Mouse (Mus musculus) colon, adult 2 months (tissue): ENCODE measurements around the gene Slc8a3. TPM values are rescaled to one million over a fixed set of nuclear protein-coding genes. Genes with fewer than 3 reads are reported as not detected.

ENCODE experiments used
- polyA plus RNA-seq: library from polyadenylated mRNA; depleted of rRNA; stranded (reverse); fragments of >200 nt; gene quantifications from 2 replicates; pipeline ENCODE4 v1.2.3, GENCODE M21; 2012; rRNA removed

Slc8a3 gene
- polyA plus RNA-seq, result 0.84 and 1.4 TPM in 2 replicates

GRCm38 (mm10) chr12:81332875-81333421, at the start of gene Slc8a3:
Slc8a3 (minus strand) TSS chr12:81333180.

GRCm38 (mm10) chr12:81379364-81379763, 46.4 kb upstream of the Slc8a3 start, which contains the start of gene Gm4787:
Gm4787 (minus strand) TSS chr12:81379464.

Other genes starting within 250 kb of the Slc8a3 start
- 0.13 and 0.24 TPM in 2 replicates for gene Gm4787, start 46.3 kb upstream of the Slc8a3 start, polyA plus RNA-seq
- 0.25 and 0.26 TPM in 2 replicates for gene Adam4, start 88.8 kb upstream of the Slc8a3 start, polyA plus RNA-seq
- 73.2 and 107 TPM in 2 replicates for gene Cox16, start 151.9 kb upstream of the Slc8a3 start, polyA plus RNA-seq
- 8.2 and 19.4 TPM in 2 replicates for gene Gm20498, start 199.7 kb upstream of the Slc8a3 start, polyA plus RNA-seq
- 13.6 and 17.2 TPM in 2 replicates for gene Synj2bp, start 199.7 kb upstream of the Slc8a3 start, polyA plus RNA-seq
- 0.03 TPM in 1 of 2 replicates, not detected in the other for gene Adam21, start 235.3 kb upstream of the Slc8a3 start, polyA plus RNA-seq